Mouse (Mus musculus) MEL (cell line): ENCODE results near the gene Vtn. TPM values are rescaled to one million over a fixed set of nuclear protein-coding genes. Genes with fewer than 3 reads are reported as not detected.
A peak's percentile ranks its signal among the peaks of the same experiment; 100 is the strongest.

Experiments
- DNase-seq: peaks from one replicate; pipeline ENCODE4 v3.0.0; 2011; ENCODE audit warnings: low read depth, low spot score
- H3K27ac ChIP-seq: 2 replicates; pipeline ENCODE4 v1.5.1; 2012; ENCODE audit warnings: low read depth, mild to moderate bottlenecking, control low read depth, low read length, moderate library complexity; ENCODE audit not compliant: control insufficient read depth
- H3K27me3 ChIP-seq, 2 experiments: fragments of 150-350 bp in 1 of 2; sonication (generic) in 1 of 2; 2 replicates each; pipeline ENCODE4 v1.6.1; 2012; ENCODE audit warnings: low read length in 2 of 2, mild to moderate bottlenecking in 2 of 2, improper control_type of control experiment in 1 of 2, moderate library complexity in 1 of 2; ENCODE audit not compliant: insufficient read depth in 2 of 2, control insufficient read depth in 1 of 2
- H3K36me3 ChIP-seq, 2 experiments: 2 replicates each; pipeline ENCODE4 v1.6.1; 2012 to 2014; ENCODE audit warnings: low read length in 2 of 2, improper control_type of control experiment in 1 of 2, inconsistent platforms in 1 of 2, mild to moderate bottlenecking in 1 of 2; ENCODE audit not compliant: insufficient read depth in 2 of 2, control insufficient read depth in 1 of 2
- H3K4me1 ChIP-seq, 2 experiments: fragments of 150-350 bp in 1 of 2; sonication (generic) in 1 of 2; 2 replicates each; pipeline ENCODE4 v1.6.1; 2012; ENCODE audit warnings: low read length in 2 of 2, improper control_type of control experiment in 1 of 2, mild to moderate bottlenecking in 1 of 2; ENCODE audit not compliant: insufficient read depth in 2 of 2, control insufficient read depth in 1 of 2
- H3K4me3 ChIP-seq, 2 experiments: fragments of 150-350 bp in 1 of 2; sonication (generic) in 1 of 2; 2 replicates each; pipeline ENCODE4 v1.5.1; 2012; ENCODE audit warnings: low read depth in 2 of 2, low read length in 2 of 2, mild to moderate bottlenecking in 2 of 2, moderate library complexity in 2 of 2, control low read depth in 1 of 2, improper control_type of control experiment in 1 of 2; ENCODE audit not compliant: control insufficient read depth in 1 of 2, insufficient read depth in 1 of 2
- H3K79me2 ChIP-seq: 2 replicates; pipeline ENCODE4 v1.6.1; 2012; ENCODE audit warnings: mild to moderate bottlenecking, low read length, moderate library complexity; ENCODE audit not compliant: control insufficient read depth, poor library complexity, insufficient read depth
- H3K9ac ChIP-seq: 2 replicates; pipeline ENCODE4 v1.6.1; 2012; ENCODE audit warnings: low read depth, mild to moderate bottlenecking, control low read depth, low read length, moderate library complexity; ENCODE audit not compliant: control insufficient read depth, poor library complexity, severe bottlenecking
- H3K9me3 ChIP-seq: fragments of 150-350 bp; sonication (generic); replicated peaks from 2 replicates; pipeline ENCODE4 v1.6.1; 2012; ENCODE audit warnings: mild to moderate bottlenecking, low read length, improper control_type of control experiment, moderate library complexity; ENCODE audit not compliant: insufficient read depth
- BHLHE40 ChIP-seq: IDR thresholded peaks from 2 replicates; pipeline ENCODE4 v1.6.1; 2012; ENCODE audit warnings: low read depth, mild to moderate bottlenecking, inconsistent platforms, low read length, improper control_type of control experiment, borderline replicate concordance
- CHD1 ChIP-seq: IDR thresholded peaks from 2 replicates; pipeline ENCODE4 v1.6.1; 2012; ENCODE audit warnings: low read depth, mild to moderate bottlenecking, inconsistent platforms, low read length, improper control_type of control experiment
- CTCF ChIP-seq, 3 experiments: IDR thresholded peaks in 2 of 3; conservative IDR thresholded peaks in 1 of 3; 2 replicates each; pipeline ENCODE4 v1.5.1; 2011 to 2012; ENCODE audit warnings: low read length in 3 of 3, low read depth in 2 of 3, mild to moderate bottlenecking in 2 of 3, improper control_type of control experiment in 1 of 3, inconsistent platforms in 1 of 3, mixed read lengths in 1 of 3, moderate library complexity in 1 of 3; ENCODE audit not compliant: control insufficient read depth in 1 of 3, insufficient read depth in 1 of 3, poor library complexity in 1 of 3, severe bottlenecking in 1 of 3
- E2F4 ChIP-seq: IDR thresholded peaks from 2 replicates; pipeline ENCODE4 v1.6.1; 2011; ENCODE audit warnings: low read depth, low read length, improper control_type of control experiment, borderline replicate concordance
- ETS1 ChIP-seq: IDR thresholded peaks from 2 replicates; pipeline ENCODE4 v1.6.1; 2012; ENCODE audit warnings: low read depth, mild to moderate bottlenecking, inconsistent platforms, low read length, improper control_type of control experiment, moderate library complexity
- GABPA ChIP-seq: IDR thresholded peaks from 2 replicates; pipeline ENCODE4 v1.6.1; 2012; ENCODE audit warnings: low read depth, mild to moderate bottlenecking, inconsistent platforms, low read length, improper control_type of control experiment, moderate library complexity
- GATA1 ChIP-seq: IDR thresholded peaks from 2 replicates; pipeline ENCODE4 v1.6.1; 2011; ENCODE audit warnings: low read depth, low read length, improper control_type of control experiment
- HCFC1 ChIP-seq: IDR thresholded peaks from 2 replicates; pipeline ENCODE4 v1.6.1; 2012; ENCODE audit warnings: low read depth, mild to moderate bottlenecking, inconsistent platforms, low read length, improper control_type of control experiment, moderate library complexity
- JUND ChIP-seq: IDR thresholded peaks from 2 replicates; pipeline ENCODE4 v1.6.1; 2011; ENCODE audit warnings: low read depth, mild to moderate bottlenecking, improper control_type of control experiment, low read length
- KAT2A ChIP-seq: conservative IDR thresholded peaks from 2 replicates; pipeline ENCODE4 v1.6.1; 2012; ENCODE audit warnings: low read depth, low read length, improper control_type of control experiment, inconsistent platforms
- MAZ ChIP-seq: IDR thresholded peaks from 2 replicates; pipeline ENCODE4 v1.6.1; 2012; ENCODE audit warnings: low read depth, mild to moderate bottlenecking, inconsistent platforms, low read length, improper control_type of control experiment
- MXI1 ChIP-seq: IDR thresholded peaks from 2 replicates; pipeline ENCODE4 v1.6.1; 2011; ENCODE audit warnings: mild to moderate bottlenecking, low read depth, low read length, improper control_type of control experiment
- MYB ChIP-seq: IDR thresholded peaks from 2 replicates; pipeline ENCODE4 v1.6.1; 2011; ENCODE audit warnings: mild to moderate bottlenecking, low read depth, low read length, improper control_type of control experiment
- NELFE ChIP-seq: IDR thresholded peaks from 2 replicates; pipeline ENCODE4 v1.6.1; 2011; ENCODE audit warnings: low read depth, low read length, improper control_type of control experiment
- POLR2AphosphoS2 ChIP-seq: IDR thresholded peaks from 2 replicates; pipeline ENCODE4 v1.6.1; 2011; ENCODE audit warnings: low read length, improper control_type of control experiment
- RAD21 ChIP-seq: IDR thresholded peaks from 2 replicates; pipeline ENCODE4 v1.6.1; 2011; ENCODE audit warnings: mild to moderate bottlenecking, low read depth, low read length, improper control_type of control experiment
- RCOR1 ChIP-seq: IDR thresholded peaks from 2 replicates; pipeline ENCODE4 v1.6.1; 2012; ENCODE audit warnings: low read depth, mild to moderate bottlenecking, inconsistent platforms, low read length, improper control_type of control experiment
- SIN3A ChIP-seq: IDR thresholded peaks from 2 replicates; pipeline ENCODE4 v1.6.1; 2012; ENCODE audit warnings: low read length, improper control_type of control experiment, inconsistent platforms
- SMC3 ChIP-seq: IDR thresholded peaks from 2 replicates; pipeline ENCODE4 v1.6.1; 2011; ENCODE audit warnings: low read depth, low read length, improper control_type of control experiment
- TAL1 ChIP-seq: IDR thresholded peaks from 2 replicates; pipeline ENCODE4 v1.6.1; 2012; ENCODE audit warnings: mild to moderate bottlenecking, inconsistent platforms, low read length, moderate library complexity, mixed read lengths
- USF1 ChIP-seq: IDR thresholded peaks from 2 replicates; pipeline ENCODE4 v1.6.1; 2014; ENCODE audit warnings: low read depth, mild to moderate bottlenecking, inconsistent platforms, low read length, improper control_type of control experiment, moderate library complexity
- ZC3H11A ChIP-seq: IDR thresholded peaks from 2 replicates; pipeline ENCODE4 v1.6.1; 2012; ENCODE audit warnings: low read depth, mild to moderate bottlenecking, inconsistent platforms, low read length, improper control_type of control experiment
- ZKSCAN1 ChIP-seq: IDR thresholded peaks from 2 replicates; pipeline ENCODE4 v1.6.1; 2012; ENCODE audit warnings: low read depth, mild to moderate bottlenecking, inconsistent platforms, low read length, improper control_type of control experiment, moderate library complexity
- ZMIZ1 ChIP-seq: IDR thresholded peaks from 2 replicates; pipeline ENCODE4 v1.6.1; 2012; ENCODE audit warnings: low read depth, mild to moderate bottlenecking, inconsistent platforms, low read length, improper control_type of control experiment, moderate library complexity
- ZNF384 ChIP-seq: IDR thresholded peaks from 2 replicates; pipeline ENCODE4 v1.6.1; 2012; ENCODE audit warnings: low read depth, mild to moderate bottlenecking, inconsistent platforms, low read length, improper control_type of control experiment
- polyA plus RNA-seq, 2 experiments: library from polyadenylated mRNA; stranded (reverse) in 1 of 2; unstranded in 1 of 2; fragments of >175 nt in 1 of 2; fragments of >200 nt in 1 of 2; gene quantifications; 2 replicates each; pipeline versions ENCODE4 v1.2.1 to v1.2.4; 2012; ENCODE audit warnings: low replicate concordance in 2 of 2, low read depth in 1 of 2; ENCODE audit not compliant: insufficient read length in 2 of 2, insufficient read depth in 1 of 2, missing spikeins in 1 of 2
- total RNA-seq: library from RNA; depleted of rRNA; stranded (reverse); fragments of 300-350 nt; gene quantifications from 2 replicates; pipeline ENCODE4 v1.2.3, GENCODE M21; 2012

The Vtn gene
- total and polyA plus RNA-seq, 3 experiments: 0.18 TPM; not detected in 2

- peaks cover 17 to 20% of the 10 kb centered on the region in 2 experiments for H3K36me3 ChIP-seq
- TF ChIP-seq ZC3H11A (peak; percentile 28; the same call in 1 of the 2 replicates), CTCF (IDR thresholded peaks at IDR 0.05 in 2 of 3, conservative IDR thresholded peaks at IDR 0.05 in 1 of 3; ENCODE audit: control insufficient read depth in 1 of 3, insufficient read depth in 1 of 3, low read depth in 2 of 3, low read length in 3 of 3, poor library complexity in 1 of 3, severe bottlenecking in 1 of 3) (peak; percentile 55 to 79 (median 70)), SMC3 (peak; percentile 51), E2F4 (no peak), MXI1 (0 out of 2 replicates have a peak, but pooled peaks have one; percentile 33), RAD21 (peak; percentile 35), ZMIZ1 (no peak), CHD1 (no peak)
- TF ChIP-seq, all 39 proteins: peak for 5
Observed at GRCm38 (mm10) chr11:78515549-78516325, 16.8 kb downstream of the Vtn start.

GRCm38 (mm10) chr11:78518931-78519330, 20.0 kb downstream of the Vtn start:
- Histone ChIP-seq H3K27me3 (no peaks in the 10 kb centered on the region), H3K27ac (no peak overlapping the region), H3K9ac (no peak overlapping the region), H3K36me3 (peaks cover 2 to 24% of the 10 kb centered on the region in 2 experiments), H3K4me3 (no peak overlapping the region), H3K4me1 (peaks cover 0 to 5% of the 10 kb centered on the region in 2 experiments; a peak in 1 of 4 replicates), H3K9me3 (no peaks in the 10 kb centered on the region), H3K79me2 (no peaks in the 10 kb centered on the region)
- no peak for DNase-seq
- TF ChIP-seq POLR2AphosphoS2 (no peak), MXI1 (no peak), KAT2A (no peak), TAL1 (no peak), MAZ (no peak), ETS1 (no peak), BHLHE40 (no peak), NELFE (no peak), GATA1 (no peak), SIN3A (no peak), ZNF384 (no peak), ZKSCAN1 (no peak), ZMIZ1 (no peak), SMC3 (no peak), GABPA (no peak), JUND (no peak), MYB (no peak), HCFC1 (no peak), USF1 (no peak), RCOR1 (no peak)

More at GRCm38 (mm10) chr11:78515549-78516325, 16.8 kb downstream of the Vtn start:
- peak; percentile 72 for DNase-seq
- Histone ChIP-seq H3K9ac (no peak overlapping the region), H3K79me2 (peaks cover 25% of the 10 kb centered on the region), H3K4me3 (no peak overlapping the region), H3K9me3 (no peaks in the 10 kb centered on the region), H3K4me1 (peaks cover 0 to 12% of the 10 kb centered on the region in 2 experiments; a peak in 3 of 4 replicates), H3K27me3 (no peaks in the 10 kb centered on the region), H3K27ac (no peak overlapping the region)
